Mouse (Mus musculus): Measurements from ENCODE around the gene Faap20. TPM values are rescaled to one million over a fixed set of nuclear protein-coding genes. Genes with fewer than 3 reads are reported as not detected.

The Faap20 gene
- polyA plus RNA-seq (2012; rRNA removed), result 61.7 and 66.4 TPM in 2 replicates

DNA sequence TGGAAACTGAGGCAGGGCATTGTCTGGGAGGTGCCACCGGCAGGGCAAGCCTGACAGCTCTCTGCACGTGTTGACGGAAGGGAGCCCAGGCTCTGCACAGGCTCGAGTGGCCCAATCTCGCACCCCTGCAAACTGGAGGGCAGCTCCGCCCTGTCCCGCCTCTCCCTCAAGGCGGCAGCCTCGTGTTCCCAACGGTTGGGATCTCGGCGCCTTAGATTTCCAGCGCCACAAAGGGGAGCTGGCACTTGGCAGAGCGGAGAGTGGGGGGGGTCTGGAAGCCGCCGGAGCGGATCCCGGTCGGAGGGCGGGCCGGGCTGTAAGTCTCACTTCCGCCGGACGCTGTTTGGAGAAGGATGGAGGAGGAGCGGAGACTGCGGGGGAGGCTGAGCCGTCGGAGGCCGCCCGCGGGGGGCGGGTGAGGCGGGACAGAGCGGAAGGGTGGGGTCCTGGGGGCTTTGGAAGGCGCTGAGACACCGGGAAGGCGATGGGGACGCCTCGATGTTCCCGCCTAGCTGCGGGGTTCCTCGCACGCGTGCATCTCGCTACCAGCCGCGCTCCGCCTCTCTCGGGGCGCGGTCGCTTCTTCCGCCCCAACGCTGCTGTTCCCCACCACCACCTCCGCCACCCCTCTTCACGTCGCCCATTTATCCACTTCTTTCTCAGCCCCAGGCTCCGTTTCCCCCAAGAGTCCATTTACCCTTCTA is at the start of gene Faap20:
TSS of gene Faap20 (plus strand) at position 155 of the 704 bp plus-strand sequence.

DNA sequence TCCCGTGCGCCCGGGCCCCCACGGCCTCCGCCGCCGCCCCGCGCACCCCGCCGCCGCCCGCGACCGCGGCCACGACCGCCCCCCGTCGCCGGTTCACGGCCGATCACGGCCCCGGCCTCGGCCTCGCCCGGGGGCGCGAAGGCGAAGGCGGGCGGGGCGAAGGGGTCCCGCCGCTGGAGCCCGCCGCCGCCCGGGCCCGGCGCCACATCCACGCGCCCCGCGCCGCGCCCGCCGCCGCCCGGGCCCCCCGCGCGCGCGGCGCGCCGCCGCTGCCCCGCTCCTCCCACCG is 27.1 kb upstream of the Faap20 start, which contains the start of gene Ski:
TSS of gene Ski (minus strand) at position 41 of the 289 bp plus-strand sequence.

Other genes starting within 250 kb of the Faap20 start
- 54.1 and 56.1 TPM in 2 replicates for gene Plch2, start 193.0 kb upstream of the Faap20 start, polyA plus RNA-seq (2012; rRNA removed)
- gene Pex10, start 182.8 kb upstream of the Faap20 start, polyA plus RNA-seq (2012; rRNA removed), result 20.4 and 21.9 TPM in 2 replicates
- gene Rer1, start 163.4 kb upstream of the Faap20 start, polyA plus RNA-seq (2012; rRNA removed), result 99.7 and 106 TPM in 2 replicates
- gene Morn1, start 163.2 kb upstream of the Faap20 start, polyA plus RNA-seq (2012; rRNA removed), result 8.4 and 9.8 TPM in 2 replicates
- gene Ski, start 27.2 kb upstream of the Faap20 start, polyA plus RNA-seq (2012; rRNA removed), result 40.8 and 44.8 TPM in 2 replicates
- gene Prkcz, start 111.6 kb downstream of the Faap20 start, polyA plus RNA-seq (2012; rRNA removed), result 104 and 111 TPM in 2 replicates
- 4.1 and 4.6 TPM in 2 replicates for gene Gabrd, start 148.3 kb downstream of the Faap20 start, polyA plus RNA-seq (2012; rRNA removed)
- 5.9 and 6.7 TPM in 2 replicates for gene Cfap74, start 159.4 kb downstream of the Faap20 start, polyA plus RNA-seq (2012; rRNA removed)
- gene Tmem52, start 219.3 kb downstream of the Faap20 start, polyA plus RNA-seq (2012; rRNA removed), result 0.22 and 0.84 TPM in 2 replicates
- gene Gnb1, start 241.6 kb downstream of the Faap20 start, polyA plus RNA-seq (2012; rRNA removed), result 962 and 1,024 TPM in 2 replicates

Data from central nervous system, embryonic 18 days (tissue).